Mouse (Mus musculus): ENCODE results near the gene Cmtm5. TPM values are rescaled to one million over a fixed set of nuclear protein-coding genes. Genes with fewer than 3 reads are reported as not detected.

Gene Cmtm5
- total and polyA plus RNA-seq, 3 experiments, result not detected

- H3K4me1 ChIP-seq (ENCODE audit: insufficient read depth, low read depth, low read length), result peaks cover under 1% of the 10 kb centered on the region
- no peak overlapping the region for H3K4me3 ChIP-seq (ENCODE audit: low read depth, low read length)
- no peaks in the 10 kb centered on the region for H3K9me3 ChIP-seq (replicated peaks)
- H3K27me3 ChIP-seq (ENCODE audit: insufficient read depth, low read length), result peaks cover 46% of the 10 kb centered on the region
- H3K36me3 ChIP-seq (replicated peaks), result no peaks in the 10 kb centered on the region
- TF ChIP-seq GATA1 (IDR thresholded peaks at IDR 0.05; ENCODE audit: borderline replicate concordance, low read length) (no peak), TAL1 (conservative IDR thresholded peaks at IDR 0.05; ENCODE audit: low read depth, low read length) (no peak), CTCF (IDR thresholded peaks at IDR 0.05; ENCODE audit: low read depth, low read length) (no peak), POLR2AphosphoS5 (IDR thresholded peaks at IDR 0.05; ENCODE audit: insufficient replicate concordance, low read depth, low read length) (no peak), GATA2 (IDR thresholded peaks at IDR 0.05; ENCODE audit: borderline replicate concordance, low read depth, low read length) (no peak)
- ATAC-seq (ENCODE audit: extremely low read depth, insufficient number of reproducible peaks, low FRiP score, poor library complexity, severe bottlenecking) (no peak), DNase-seq (ENCODE audit: low spot score) (no peak)
Observed at GRCm38 (mm10) chr14:54929801-54930200, 6.3 kb upstream of the Cmtm5 start.

- ATAC-seq (ENCODE audit: extremely low read depth, insufficient number of reproducible peaks, low FRiP score, poor library complexity, severe bottlenecking), result no peak
- Histone ChIP-seq H3K9me3 (replicated peaks) (no peaks in the 10 kb centered on the region), H3K36me3 (replicated peaks) (no peaks in the 10 kb centered on the region), H3K4me1 (ENCODE audit: insufficient read depth, low read depth, low read length) (no peaks in the 10 kb centered on the region; the same call in 1 of the 2 replicates), H3K4me3 (ENCODE audit: low read depth, low read length) (no peak overlapping the region), H3K27me3 (ENCODE audit: insufficient read depth, low read length) (peaks cover 44% of the 10 kb centered on the region)
- TF ChIP-seq GATA2 (IDR thresholded peaks at IDR 0.05; ENCODE audit: borderline replicate concordance, low read depth, low read length) (no peak), GATA1 (IDR thresholded peaks at IDR 0.05; ENCODE audit: borderline replicate concordance, low read length) (no peak), POLR2AphosphoS5 (IDR thresholded peaks at IDR 0.05; ENCODE audit: insufficient replicate concordance, low read depth, low read length) (no peak), CTCF (IDR thresholded peaks at IDR 0.05; ENCODE audit: low read depth, low read length) (no peak), TAL1 (conservative IDR thresholded peaks at IDR 0.05; ENCODE audit: low read depth, low read length) (no peak)
- no peak for DNase-seq (ENCODE audit: low spot score)
Observed at GRCm38 (mm10) chr14:54930431-54930830, 5.6 kb upstream of the Cmtm5 start.

- no peak within 1 kb of the TSS for H3K4me3 ChIP-seq (ENCODE audit: low read depth, low read length)
- no peak for DNase-seq (ENCODE audit: low spot score)
- H3K36me3 ChIP-seq (replicated peaks), result no peaks in the 10 kb centered on the region
- no peaks in the 10 kb centered on the region for H3K9me3 ChIP-seq (replicated peaks)
- no peak for TF ChIP-seq CTCF (IDR thresholded peaks at IDR 0.05; ENCODE audit: low read depth, low read length)
- no peak for TF ChIP-seq GATA1 (IDR thresholded peaks at IDR 0.05; ENCODE audit: borderline replicate concordance, low read length)
- no peak for TF ChIP-seq TAL1 (conservative IDR thresholded peaks at IDR 0.05; ENCODE audit: low read depth, low read length)
- no peak for TF ChIP-seq POLR2AphosphoS5 (IDR thresholded peaks at IDR 0.05; ENCODE audit: insufficient replicate concordance, low read depth, low read length)
- TF ChIP-seq GATA2 (IDR thresholded peaks at IDR 0.05; ENCODE audit: borderline replicate concordance, low read depth, low read length), result no peak
- no peak for ATAC-seq (ENCODE audit: extremely low read depth, insufficient number of reproducible peaks, low FRiP score, poor library complexity, severe bottlenecking)
- H3K27me3 ChIP-seq (ENCODE audit: insufficient read depth, low read length), result peaks cover 32% of the 10 kb centered on the region
- H3K4me1 ChIP-seq (ENCODE audit: insufficient read depth, low read depth, low read length), result no peaks in the 10 kb centered on the region
Observed at GRCm38 (mm10) chr14:54932645-54933150, 3.4 kb upstream of the Cmtm5 start, which contains the start of gene Il25. Gene Il25, plus strand, starts transcription at chr14:54932695.

- H3K36me3 ChIP-seq (replicated peaks), result no peaks in the 10 kb centered on the region
- H3K4me1 ChIP-seq (ENCODE audit: insufficient read depth, low read depth, low read length), result no peaks in the 10 kb centered on the region
- peaks cover 34% of the 10 kb centered on the region for H3K27me3 ChIP-seq (ENCODE audit: insufficient read depth, low read length)
- no peak for DNase-seq (ENCODE audit: low spot score)
- no peaks in the 10 kb centered on the region for H3K9me3 ChIP-seq (replicated peaks)
- ATAC-seq (ENCODE audit: extremely low read depth, insufficient number of reproducible peaks, low FRiP score, poor library complexity, severe bottlenecking), result no peak
- TF ChIP-seq GATA2 (IDR thresholded peaks at IDR 0.05; ENCODE audit: borderline replicate concordance, low read depth, low read length), result no peak
- no peak for TF ChIP-seq CTCF (IDR thresholded peaks at IDR 0.05; ENCODE audit: low read depth, low read length)
- no peak for TF ChIP-seq GATA1 (IDR thresholded peaks at IDR 0.05; ENCODE audit: borderline replicate concordance, low read length)
- no peak for TF ChIP-seq POLR2AphosphoS5 (IDR thresholded peaks at IDR 0.05; ENCODE audit: insufficient replicate concordance, low read depth, low read length)
- TF ChIP-seq TAL1 (conservative IDR thresholded peaks at IDR 0.05; ENCODE audit: low read depth, low read length), result no peak
- H3K4me3 ChIP-seq (ENCODE audit: low read depth, low read length), result no peak overlapping the region
Observed at GRCm38 (mm10) chr14:54936831-54937160, 735 bp downstream of the Cmtm5 start.

GRCm38 (mm10) chr14:54937361-54938182, 1.5 kb downstream of the Cmtm5 start:
- no peaks in the 10 kb centered on the region for H3K4me1 ChIP-seq (ENCODE audit: insufficient read depth, low read depth, low read length)
- ATAC-seq (ENCODE audit: extremely low read depth, insufficient number of reproducible peaks, low FRiP score, poor library complexity, severe bottlenecking) (no peak), DNase-seq (ENCODE audit: low spot score) (no peak)
- no peaks in the 10 kb centered on the region for H3K9me3 ChIP-seq (replicated peaks)
- H3K4me3 ChIP-seq (ENCODE audit: low read depth, low read length), result no peak overlapping the region
- no peaks in the 10 kb centered on the region for H3K36me3 ChIP-seq (replicated peaks)
- H3K27me3 ChIP-seq (ENCODE audit: insufficient read depth, low read length), result peaks cover 31% of the 10 kb centered on the region; the same call in 1 of the 2 replicates
- TF ChIP-seq POLR2AphosphoS5 (IDR thresholded peaks at IDR 0.05; ENCODE audit: insufficient replicate concordance, low read depth, low read length) (no peak), GATA1 (IDR thresholded peaks at IDR 0.05; ENCODE audit: borderline replicate concordance, low read length) (no peak), TAL1 (conservative IDR thresholded peaks at IDR 0.05; ENCODE audit: low read depth, low read length) (no peak), GATA2 (IDR thresholded peaks at IDR 0.05; ENCODE audit: borderline replicate concordance, low read depth, low read length) (no peak), CTCF (IDR thresholded peaks at IDR 0.05; ENCODE audit: low read depth, low read length) (no peak)

- TF ChIP-seq TAL1 (conservative IDR thresholded peaks at IDR 0.05; ENCODE audit: low read depth, low read length) (no peak), GATA1 (IDR thresholded peaks at IDR 0.05; ENCODE audit: borderline replicate concordance, low read length) (no peak), POLR2AphosphoS5 (IDR thresholded peaks at IDR 0.05; ENCODE audit: insufficient replicate concordance, low read depth, low read length) (no peak), CTCF (IDR thresholded peaks at IDR 0.05; ENCODE audit: low read depth, low read length) (no peak), GATA2 (IDR thresholded peaks at IDR 0.05; ENCODE audit: borderline replicate concordance, low read depth, low read length) (no peak)
- Histone ChIP-seq H3K4me1 (ENCODE audit: insufficient read depth, low read depth, low read length) (no peaks in the 10 kb centered on the region), H3K4me3 (ENCODE audit: low read depth, low read length) (no peak overlapping the region), H3K36me3 (replicated peaks) (no peaks in the 10 kb centered on the region), H3K9me3 (replicated peaks) (no peaks in the 10 kb centered on the region), H3K27me3 (ENCODE audit: insufficient read depth, low read length) (peaks cover 28% of the 10 kb centered on the region; the same call in 1 of the 2 replicates)
- no peak for DNase-seq (ENCODE audit: low spot score)
- no peak for ATAC-seq (ENCODE audit: extremely low read depth, insufficient number of reproducible peaks, low FRiP score, poor library complexity, severe bottlenecking)
Observed at GRCm38 (mm10) chr14:54938431-54939219, 2.6 kb downstream of the Cmtm5 start.
